Mouse (Mus musculus) lung, postnatal 0 days (tissue): Measurements from ENCODE around the gene Stpg1.

Experiments
- CTCF ChIP-seq: IDR thresholded peaks from 2 replicates; pipeline ENCODE4 v1.5.1; 2016; ENCODE audit warnings: antibody characterized with exemption, mild to moderate bottlenecking
- EP300 ChIP-seq: IDR thresholded peaks from 2 replicates; pipeline ENCODE4 v1.6.1; 2016; ENCODE audit warnings: antibody characterized with exemption, mild to moderate bottlenecking, control low read depth

DNA sequence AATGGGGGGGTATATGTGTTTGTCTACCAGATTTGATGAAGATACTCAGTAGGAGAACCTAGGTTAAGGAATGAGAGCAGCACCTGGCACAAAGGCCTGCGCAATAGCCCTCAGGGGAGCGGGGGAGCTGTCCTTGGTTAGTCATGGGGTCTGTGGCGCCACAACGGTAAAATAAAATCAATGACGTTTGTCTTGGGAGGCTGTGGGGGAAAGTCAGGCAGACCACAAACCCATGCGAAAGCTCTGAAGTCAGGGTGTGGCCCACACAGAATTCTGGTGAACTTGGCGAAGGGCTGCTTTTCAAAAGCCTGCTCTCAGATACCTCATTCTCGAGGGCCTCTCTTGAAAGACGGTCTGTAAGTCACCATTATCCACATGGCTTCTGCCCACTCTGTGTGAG is 25.8 kb downstream of the Stpg1 start:
- TF ChIP-seq EP300, result no peak
- TF ChIP-seq CTCF, result no peak
